In genomic region chr6:135813755-135814154, GRCm38 (mm10) we compare ENCODE assay signal across 22 mouse cellular contexts.
"Had no signal": no experiment of that assay in that cellular context is flagged by ENCODE, and none has a peak within 500 bp of the region (broad histone marks: within the 10 kb centered on the region; RNA-seq: fewer than 3 reads in every experiment).

No protein-coding gene starts in this region.

- ATAC-seq: hindbrain, postnatal 0 days; intestine, embryonic 16.5 days; liver, embryonic 12.5 days had no signal

- H3K9me3 ChIP-seq: heart, embryonic 13.5 days; heart, embryonic 15.5 days; hindbrain, embryonic 13.5 days; hindbrain, embryonic 15.5 days; limb, embryonic 13.5 days; limb, embryonic 15.5 days; liver, embryonic 12.5 days had no signal

- H3K4me2 ChIP-seq: heart, embryonic 11.5 days; heart, embryonic 13.5 days; heart, embryonic 15.5 days; hindbrain, embryonic 13.5 days; hindbrain, embryonic 15.5 days; limb, embryonic 13.5 days; limb, embryonic 15.5 days; liver, embryonic 12.5 days had no signal

- H3K36me3 ChIP-seq: heart, embryonic 13.5 days; heart, embryonic 15.5 days; hindbrain, embryonic 13.5 days; hindbrain, embryonic 15.5 days; limb, embryonic 13.5 days; limb, embryonic 15.5 days; liver, embryonic 12.5 days had no signal

- H3K27ac ChIP-seq: heart, adult 2 months; heart, embryonic 13.5 days; heart, embryonic 15.5 days; hindbrain, embryonic 13.5 days; hindbrain, embryonic 15.5 days; hindbrain, postnatal 0 days; limb, embryonic 13.5 days; limb, embryonic 15.5 days; liver, embryonic 12.5 days; liver, embryonic 14.5 days had no signal

- H3K27me3 ChIP-seq: heart, embryonic 13.5 days; heart, embryonic 15.5 days; hindbrain, embryonic 13.5 days; hindbrain, embryonic 15.5 days; limb, embryonic 13.5 days; limb, embryonic 15.5 days; liver, embryonic 12.5 days had no signal

- H3K4me3 ChIP-seq: heart, adult 2 months; heart, embryonic 13.5 days; heart, embryonic 15.5 days; hindbrain, embryonic 13.5 days; hindbrain, embryonic 15.5 days; limb, embryonic 13.5 days; limb, embryonic 15.5 days; liver, embryonic 12.5 days had no signal

- H3K4me1 ChIP-seq: heart, embryonic 13.5 days; heart, embryonic 15.5 days; hindbrain, embryonic 13.5 days; hindbrain, embryonic 15.5 days; limb, embryonic 15.5 days; liver, embryonic 12.5 days had no signal

- DNase-seq: gastrocnemius, postnatal 14 days; gastrocnemius, postnatal 36 days; heart, adult 11 months; heart, adult 2 months; heart, postnatal 14 days; heart, postnatal 36 days; kidney, adult 18-20 months; kidney, adult 8-10 months; kidney, postnatal 25 days; left cerebral cortex, postnatal 4 days; lung, adult 18-20 months had no signal

- H3K9ac ChIP-seq: heart, embryonic 13.5 days; heart, embryonic 15.5 days; hindbrain, embryonic 13.5 days; hindbrain, embryonic 15.5 days; limb, embryonic 13.5 days; limb, embryonic 15.5 days; liver, embryonic 12.5 days; liver, embryonic 14.5 days had no signal
